Mouse (Mus musculus) embryonic fibroblast, embryonic 13.5 days (primary cell): Measurements from ENCODE around the gene Heatr5b. TPM values are rescaled to one million over a fixed set of nuclear protein-coding genes. Genes with fewer than 3 reads are reported as not detected.

Experiments
- H3K27ac ChIP-seq: 2 replicates; pipeline ENCODE4 v1.5.1; 2012; ENCODE audit warnings: low read length, control low read depth, inconsistent platforms; ENCODE audit not compliant: insufficient read depth
- H3K4me1 ChIP-seq: 2 replicates; pipeline ENCODE4 v1.6.1; 2011; ENCODE audit warnings: low read length; ENCODE audit not compliant: control insufficient read depth, insufficient read depth
- H3K4me3 ChIP-seq: 2 replicates; pipeline ENCODE4 v1.5.1; 2011; ENCODE audit warnings: mild to moderate bottlenecking, control low read depth, low read length; ENCODE audit not compliant: insufficient read depth
- CTCF ChIP-seq: IDR thresholded peaks from 2 replicates; pipeline ENCODE4 v1.5.1; 2011; ENCODE audit warnings: mild to moderate bottlenecking, control low read depth, low read length, moderate library complexity, borderline replicate concordance; ENCODE audit not compliant: insufficient read depth
- POLR2A ChIP-seq: IDR thresholded peaks from 2 replicates; pipeline ENCODE4 v1.6.1; 2011; ENCODE audit warnings: low read depth, mild to moderate bottlenecking, control low read depth, low read length, moderate library complexity
- polyA plus RNA-seq: library from polyadenylated mRNA; stranded (reverse); fragments of >200 nt; gene quantifications from 2 replicates; pipeline ENCODE4 v1.2.4, GENCODE M21; 2011; ENCODE audit warnings: low read depth; ENCODE audit not compliant: missing spikeins, insufficient read length

Heatr5b gene
- 28.5 and 31.0 TPM in 2 replicates for polyA plus RNA-seq

DNA sequence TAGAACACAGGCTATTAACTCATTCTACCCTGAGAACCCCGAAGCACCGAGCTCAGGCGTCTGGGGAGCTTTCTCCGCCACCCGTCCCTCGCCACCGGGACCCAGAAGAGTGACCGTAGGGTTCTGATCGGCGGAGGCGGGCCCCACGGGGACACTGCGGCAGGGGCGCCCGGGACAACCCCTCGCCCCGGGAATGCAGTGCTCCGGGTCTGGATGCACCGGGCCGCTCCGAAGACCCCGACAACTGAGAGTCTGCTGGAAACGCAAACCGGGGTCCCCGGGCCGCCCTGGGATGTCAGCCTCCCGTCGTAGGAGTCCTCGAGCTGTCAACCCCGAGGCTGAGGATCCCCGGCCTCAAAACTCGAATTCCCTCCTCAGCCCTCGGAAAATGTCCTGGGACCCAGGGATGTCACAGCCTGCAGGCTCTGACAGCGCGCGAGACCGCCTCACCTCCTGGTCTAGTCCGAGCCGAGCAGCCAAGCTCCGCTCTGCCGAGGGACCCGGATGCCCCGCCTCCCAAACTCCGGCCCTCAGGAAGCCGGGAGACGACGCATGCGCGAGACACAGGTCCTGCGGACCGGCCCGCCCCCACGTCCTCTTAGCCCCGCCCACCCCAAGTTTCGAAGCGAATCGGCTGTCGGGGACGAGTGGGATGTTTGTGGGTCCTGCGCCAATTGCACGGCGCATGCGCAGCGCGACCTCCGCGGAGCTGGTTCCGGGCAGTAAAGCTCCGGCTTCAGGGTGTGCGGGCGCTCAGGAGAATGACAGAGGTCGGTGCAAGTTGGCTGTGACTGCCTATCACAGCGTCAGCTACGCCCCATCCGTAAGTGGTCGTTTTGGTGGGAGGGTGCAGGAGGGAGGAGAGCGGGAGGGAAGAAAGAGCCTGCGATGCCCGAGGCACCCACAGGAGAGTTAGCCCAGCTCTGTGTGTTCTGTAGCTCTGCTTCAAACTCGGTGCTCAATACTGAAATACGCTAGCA, at the start of gene Heatr5b, which contains the start of gene Gpatch11:
Gene Heatr5b (minus strand): TSS at position 509 of the 980 bp plus-strand sequence.
Gene Gpatch11 (plus strand): TSS at position 712 of the 980 bp plus-strand sequence.
- Histone ChIP-seq H3K27ac (peak within 1 kb of the TSS; percentile 62), H3K4me1 (0 out of 2 replicates have a peak, but pooled peaks cover 2% of the 10 kb centered on the region), H3K4me3 (peak within 1 kb of the TSS; percentile 92)
- TF ChIP-seq CTCF (no peak), POLR2A (peak; percentile 84)

DNA sequence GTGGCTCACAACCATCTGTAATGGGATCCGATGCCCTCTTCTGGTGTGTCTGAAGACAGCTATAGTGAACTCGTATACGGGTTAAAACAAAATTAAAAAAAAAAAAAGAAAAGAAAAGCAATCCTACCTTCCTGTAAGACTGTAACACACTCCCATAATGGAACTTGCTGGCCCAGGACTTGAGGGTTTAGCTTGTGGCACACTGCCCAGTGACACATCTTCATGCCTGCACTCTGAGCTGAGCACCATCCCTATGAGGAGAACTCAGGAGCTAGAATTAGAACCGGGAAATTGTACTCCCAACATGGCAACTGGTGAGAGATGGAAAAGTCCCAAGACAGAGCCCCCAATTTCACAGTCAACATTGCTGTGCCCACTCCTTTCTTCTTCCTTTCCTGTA, 48.1 kb upstream of the Heatr5b start:
- H3K4me3 ChIP-seq, result no peak overlapping the region
- H3K27ac ChIP-seq, result no peak overlapping the region
- TF ChIP-seq CTCF, result no peak
- TF ChIP-seq POLR2A, result no peak
- no peaks in the 10 kb centered on the region for H3K4me1 ChIP-seq

- TF ChIP-seq POLR2A (peak; percentile 82), CTCF (no peak)
- H3K4me1 ChIP-seq, result no peaks in the 10 kb centered on the region
- H3K27ac ChIP-seq, result peak within 1 kb of the TSS; percentile 84
- peak within 1 kb of the TSS; percentile 92 for H3K4me3 ChIP-seq
These were observed 47.4 kb upstream of the Heatr5b start, which contains the start of gene Eif2ak2 for GRCm38 (mm10) chr17:78882401-78883112. TSS of gene Eif2ak2 (minus strand) at chr17:78882573.

GRCm38 (mm10) chr17:78881878-78882304, 46.7 kb upstream of the Heatr5b start:
- Histone ChIP-seq H3K4me1 (no peaks in the 10 kb centered on the region), H3K27ac (peak overlapping the region; percentile 84), H3K4me3 (peak overlapping the region; percentile 92)
- TF ChIP-seq CTCF (no peak), POLR2A (no peak)

GRCm38 (mm10) chr17:78873886-78874285, 38.7 kb upstream of the Heatr5b start:
- H3K4me1 ChIP-seq, result no peaks in the 10 kb centered on the region
- TF ChIP-seq POLR2A, result no peak
- TF ChIP-seq CTCF, result no peak
- H3K27ac ChIP-seq, result no peak overlapping the region
- no peak overlapping the region for H3K4me3 ChIP-seq

GRCm38 (mm10) chr17:78856243-78856642, 21.1 kb upstream of the Heatr5b start:
- TF ChIP-seq POLR2A (no peak), CTCF (no peak)
- Histone ChIP-seq H3K4me1 (no peaks in the 10 kb centered on the region; the same call in 1 of the 2 replicates), H3K27ac (no peak overlapping the region)

DNA sequence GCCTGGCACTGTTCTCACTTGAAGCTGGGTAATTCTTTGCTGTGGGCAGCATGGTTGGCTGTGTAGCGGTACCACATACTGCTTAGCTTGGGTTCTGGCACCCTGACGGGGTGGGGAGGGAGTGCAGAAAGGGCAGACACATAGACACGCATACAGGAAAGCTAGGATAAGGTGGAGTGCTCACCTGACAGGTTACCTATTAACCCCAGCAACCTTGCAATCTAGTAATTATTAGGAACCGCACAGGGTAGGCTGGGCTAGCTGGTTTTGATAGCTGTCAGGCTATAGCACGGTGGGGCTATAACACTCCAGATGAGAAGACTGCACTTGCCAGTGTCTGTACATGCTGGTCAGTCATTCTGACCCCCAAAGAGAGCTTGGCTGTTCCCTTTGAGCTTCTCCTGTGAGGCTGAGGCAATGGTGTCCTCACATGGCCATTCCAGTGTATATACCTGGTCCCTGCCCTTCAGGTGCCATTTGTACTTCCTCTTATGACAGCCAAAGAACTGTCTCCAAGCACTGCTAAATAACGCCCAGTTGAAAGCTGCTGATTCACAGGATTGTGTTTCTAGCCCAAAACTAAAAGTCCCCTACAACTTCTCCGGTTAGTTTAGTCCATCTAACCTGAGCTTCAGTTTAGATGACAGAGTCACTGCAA, 7.2 kb upstream of the Heatr5b start:
- Histone ChIP-seq H3K4me1 (peaks cover 2% of the 10 kb centered on the region), H3K4me3 (no peak overlapping the region), H3K27ac (no peak overlapping the region)
- TF ChIP-seq POLR2A (no peak), CTCF (no peak)

More at GRCm38 (mm10) chr17:78856243-78856642, 21.1 kb upstream of the Heatr5b start:
- no peak overlapping the region for H3K4me3 ChIP-seq

GRCm38 (mm10) chr17:78836056-78836455, 892 bp upstream of the Heatr5b start:
- TF ChIP-seq CTCF (no peak), POLR2A (no peak)
- peak overlapping the region; percentile 62; the same call in 1 of the 2 replicates for H3K27ac ChIP-seq
- H3K4me1 ChIP-seq, result 0 out of 2 replicates have a peak, but pooled peaks cover 2% of the 10 kb centered on the region
- peak overlapping the region; percentile 92 for H3K4me3 ChIP-seq

DNA sequence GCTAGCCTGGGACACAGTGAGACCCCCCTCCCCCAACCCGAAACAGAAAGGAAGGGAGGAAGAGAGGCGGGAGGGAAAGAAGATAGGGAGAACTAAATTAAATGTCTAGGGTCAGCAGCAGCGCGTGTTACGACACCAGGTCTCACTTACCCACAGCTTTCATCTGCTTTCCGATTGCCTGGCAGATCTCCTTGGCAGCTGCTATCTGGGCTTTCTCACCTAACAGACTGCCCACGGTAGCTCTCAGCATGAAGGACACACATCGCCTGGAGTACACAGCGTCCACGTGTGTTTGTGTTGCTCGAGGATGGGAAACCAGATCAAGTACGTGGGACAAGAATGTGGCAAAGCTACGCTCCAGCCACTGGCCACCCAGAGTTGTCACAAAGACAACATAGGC, 10.8 kb downstream of the Heatr5b start:
- no peak for TF ChIP-seq CTCF
- no peak for TF ChIP-seq POLR2A
- H3K4me1 ChIP-seq, result no peaks in the 10 kb centered on the region
- no peak overlapping the region for H3K27ac ChIP-seq
- H3K4me3 ChIP-seq, result no peak overlapping the region
